Mouse (Mus musculus) liver (tissue): ENCODE data around the gene Yap1.

Experiments used
- DNase-seq: peaks from one replicate; pipeline ENCODE4 v3.0.0-alpha.2; 2020; ENCODE audit warnings: mixed read lengths

Gene Yap1

DNA sequence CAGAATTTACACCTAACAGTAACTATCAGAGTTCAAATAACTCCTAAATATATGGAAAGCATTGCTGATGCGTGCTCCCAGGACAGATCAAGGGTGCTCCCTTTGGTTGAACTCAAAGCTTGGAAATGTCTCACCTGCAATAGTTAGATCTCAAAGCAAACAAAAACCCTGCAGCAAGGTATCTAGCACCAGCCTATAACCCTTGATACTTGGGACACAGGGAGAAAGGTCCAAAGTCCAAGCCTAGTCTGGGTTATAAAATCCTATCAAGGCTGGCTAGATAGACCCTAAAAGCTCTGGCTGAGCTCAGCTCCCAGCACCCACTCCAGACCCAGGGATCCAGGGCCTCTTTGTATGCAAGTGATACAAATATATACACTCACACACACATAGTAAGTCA is 36.4 kb downstream of the Yap1 start:
- DNase-seq = no peak

DNA sequence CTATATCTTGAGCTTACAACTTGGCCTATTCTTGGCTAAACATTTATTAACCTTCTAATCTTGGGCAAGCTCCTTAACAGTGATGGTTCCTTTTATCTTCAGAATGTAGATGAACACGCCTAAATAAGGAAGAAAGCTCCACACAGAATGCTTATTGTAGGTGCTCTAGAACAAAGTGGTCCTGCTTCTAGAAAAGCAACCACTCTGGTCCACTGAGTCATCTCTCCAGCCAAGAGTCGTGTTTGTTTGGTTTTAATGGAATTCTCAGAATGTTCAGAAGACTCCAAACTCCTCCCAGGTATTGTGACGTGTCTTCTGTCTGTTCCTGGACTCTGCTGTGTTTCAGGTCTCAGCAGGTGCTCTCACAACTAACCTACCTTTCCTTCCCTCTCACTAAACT is 38.8 kb downstream of the Yap1 start:
- DNase-seq = no peak

DNA sequence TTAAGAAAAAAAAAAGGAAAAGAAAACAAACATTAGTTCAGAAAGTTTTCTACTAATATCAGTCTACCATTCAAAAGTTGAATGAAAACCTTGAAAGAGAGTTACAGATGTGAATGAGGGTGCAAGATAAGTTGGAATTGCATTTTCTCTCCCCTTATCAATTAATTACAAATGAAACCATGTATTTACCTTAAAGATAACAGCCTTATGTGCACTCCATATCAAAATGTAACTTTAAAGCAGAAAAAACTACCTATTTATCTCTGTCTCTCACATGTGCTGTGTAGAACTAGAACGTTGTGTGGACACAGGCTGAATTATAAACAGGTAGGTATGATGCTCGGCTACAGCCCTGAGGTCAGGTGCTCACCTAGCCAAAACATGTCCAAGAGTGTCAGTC is 40.5 kb downstream of the Yap1 start:
- no peak for DNase-seq

DNA sequence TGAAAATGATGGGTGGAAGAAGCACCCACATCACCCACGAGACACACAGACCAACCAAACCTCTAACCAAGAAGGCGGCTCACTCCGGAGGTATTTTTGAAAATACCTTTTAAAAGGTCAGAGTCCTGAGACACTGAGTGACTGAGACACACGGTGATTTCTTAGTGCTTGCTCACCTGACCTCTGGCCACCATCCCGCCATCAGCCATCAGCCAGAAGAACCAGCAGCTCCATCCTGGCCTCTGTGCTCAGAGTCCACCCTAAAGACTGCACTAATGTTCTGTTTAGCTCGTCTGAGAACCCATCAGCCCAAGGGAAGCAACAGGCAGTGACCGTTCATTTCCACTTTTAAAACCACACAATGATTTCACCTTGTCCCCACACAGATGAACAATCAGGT is 41.5 kb downstream of the Yap1 start:
- no peak for DNase-seq

GRCm38 (mm10) chr9:7961366-7962160 is 42.8 kb downstream of the Yap1 start:
- no peak for DNase-seq

- peak; percentile 23 for DNase-seq
Measured at GRCm38 (mm10) chr9:7960382-7960781, 44.0 kb downstream of the Yap1 start.

DNA sequence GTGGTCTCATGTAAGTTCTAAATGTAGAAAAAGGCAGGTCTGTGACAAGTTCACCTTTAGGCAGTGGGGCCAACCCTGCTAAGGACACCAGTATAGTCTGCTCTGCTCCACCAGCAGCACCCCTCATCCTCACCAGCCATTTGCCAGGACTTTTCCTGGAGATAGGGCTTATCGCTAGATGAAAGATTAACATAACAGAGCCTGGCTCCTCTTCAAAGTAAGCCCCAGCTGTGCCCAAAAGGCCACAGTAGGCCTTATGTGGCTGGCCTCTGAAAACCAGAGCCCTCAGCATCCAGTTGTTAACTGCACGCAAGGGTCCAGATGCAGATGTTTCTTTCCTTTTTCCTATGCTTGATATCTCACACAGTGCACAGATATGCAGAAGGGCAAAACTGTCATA is 45.1 kb downstream of the Yap1 start:
- DNase-seq = no peak

DNA sequence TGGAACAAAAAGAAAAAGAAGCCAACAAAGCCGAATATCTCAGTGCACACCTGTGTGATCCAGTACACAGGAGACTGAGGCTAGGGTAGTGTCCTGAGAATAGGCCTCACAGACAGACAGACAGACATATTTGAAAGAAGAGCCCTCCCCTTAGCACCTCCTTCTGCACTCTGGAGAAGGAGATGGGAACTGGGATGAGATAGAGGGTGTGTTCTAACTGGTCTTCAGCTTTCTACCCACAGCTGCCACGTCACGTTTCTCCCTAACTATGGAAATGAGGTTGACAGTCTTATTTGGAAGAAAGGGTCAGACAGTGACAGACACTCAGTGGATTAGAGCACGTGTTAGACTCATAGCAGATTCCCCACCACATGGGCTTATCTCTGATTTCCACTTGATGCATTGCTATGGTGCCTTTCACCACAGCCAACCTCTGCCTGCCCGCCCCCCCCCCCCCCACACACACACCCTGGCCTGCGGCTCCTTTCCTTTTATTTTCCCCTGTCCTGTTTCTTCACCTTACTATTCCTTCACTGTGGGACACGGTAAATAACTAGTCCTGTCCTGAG is 46.3 kb downstream of the Yap1 start:
- no peak for DNase-seq

DNA sequence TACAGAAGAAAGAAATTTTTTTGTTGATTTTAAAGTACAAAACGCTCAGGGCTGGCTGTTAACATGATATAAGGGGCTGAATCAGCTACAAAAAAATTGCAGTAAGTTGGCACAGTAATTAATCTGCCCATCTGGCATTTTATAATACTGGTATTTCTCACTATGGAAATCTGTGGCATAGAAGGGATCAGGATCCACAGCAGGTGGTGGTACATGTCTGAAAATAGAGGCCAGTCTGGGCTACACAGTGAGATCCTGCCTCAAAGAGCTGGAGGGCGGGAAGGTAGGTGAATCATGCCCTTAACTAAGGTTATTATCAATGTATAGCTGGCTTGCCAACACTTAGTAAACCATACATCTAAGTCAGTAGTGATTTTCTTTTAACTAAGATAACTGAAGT is 47.0 kb downstream of the Yap1 start:
- no peak for DNase-seq

- DNase-seq = no peak
Measured at GRCm38 (mm10) chr9:7956400-7956799, 48.0 kb downstream of the Yap1 start.

- no peak for DNase-seq
Measured at GRCm38 (mm10) chr9:7952886-7953285, 51.5 kb downstream of the Yap1 start.

GRCm38 (mm10) chr9:7950211-7950644 is 54.2 kb downstream of the Yap1 start:
- DNase-seq = no peak

- DNase-seq = no peak
Measured at GRCm38 (mm10) chr9:7947946-7948345, 56.5 kb downstream of the Yap1 start.

GRCm38 (mm10) chr9:7943796-7944462 is 60.5 kb downstream of the Yap1 start:
- no peak for DNase-seq

GRCm38 (mm10) chr9:7942701-7943100 is 61.7 kb downstream of the Yap1 start:
- no peak for DNase-seq

DNA sequence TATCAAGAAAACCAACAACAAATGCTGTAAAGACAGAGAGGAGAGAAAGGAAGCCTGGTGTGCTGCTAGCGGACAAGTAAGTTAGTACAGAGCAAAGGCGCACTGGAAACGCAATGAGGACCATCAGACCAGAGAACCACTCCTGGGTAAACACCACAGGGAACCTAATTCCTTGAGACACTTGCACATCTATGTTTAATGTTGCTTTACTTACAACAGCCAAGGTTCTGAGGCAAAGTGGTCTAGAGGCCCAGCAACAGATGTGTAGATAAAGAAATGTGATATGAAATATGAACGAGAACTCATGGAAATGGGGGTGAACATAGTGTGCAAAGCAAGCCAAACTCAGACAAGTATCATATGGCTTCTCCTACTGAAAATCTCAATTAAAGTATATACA is 64.3 kb downstream of the Yap1 start:
- no peak for DNase-seq

GRCm38 (mm10) chr9:7934419-7934818 is 70.0 kb downstream of the Yap1 start:
- DNase-seq = no peak

- no peak for DNase-seq
Measured at GRCm38 (mm10) chr9:7929552-7929951, 74.8 kb downstream of the Yap1 start.

- no peak for DNase-seq
Measured at GRCm38 (mm10) chr9:7928866-7929265, 75.5 kb downstream of the Yap1 start.

- DNase-seq = no peak
Measured at GRCm38 (mm10) chr9:7928207-7928793, 76.1 kb downstream of the Yap1 start.

- DNase-seq = no peak
Measured at GRCm38 (mm10) chr9:7914925-7915324, 89.5 kb downstream of the Yap1 start.

DNA sequence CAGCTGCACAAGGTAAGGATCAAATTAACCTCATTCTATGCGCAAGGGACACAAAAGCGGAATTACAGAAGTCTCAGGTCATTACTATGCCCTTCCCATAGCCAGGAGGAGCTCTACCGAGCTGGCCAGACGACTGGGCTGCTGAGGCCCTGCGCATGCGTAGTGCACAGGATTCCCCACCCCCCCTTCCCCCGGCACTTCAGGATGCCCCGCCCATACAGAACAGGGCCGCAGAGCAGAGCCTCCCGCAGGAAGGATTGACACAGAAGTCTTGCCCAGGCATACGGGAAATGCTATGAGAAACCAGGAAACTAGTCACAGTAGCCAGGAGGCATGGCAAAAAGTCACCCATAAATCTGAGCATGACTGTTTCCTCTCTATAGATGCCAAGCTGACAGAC is 89.9 kb downstream of the Yap1 start:
- peak; percentile 81 for DNase-seq

DNA sequence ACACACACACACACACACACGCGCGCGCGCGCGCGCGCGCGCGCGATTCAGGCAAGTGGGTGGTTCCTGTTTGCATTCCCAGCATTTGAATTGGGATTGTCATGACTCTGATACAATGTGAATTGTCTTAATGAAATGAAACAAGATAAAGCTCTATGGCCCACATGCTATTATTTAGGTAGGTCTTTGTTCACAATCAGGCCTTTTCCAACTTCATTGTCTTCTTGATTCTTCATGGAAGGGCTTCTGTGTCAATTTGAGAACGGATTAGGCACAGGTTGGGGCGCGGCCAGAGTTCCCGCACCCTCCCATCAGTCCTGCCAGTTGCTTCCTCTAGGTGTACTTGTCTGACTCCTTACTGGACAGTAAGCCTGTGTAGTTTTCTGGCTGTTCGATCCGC is 90.4 kb downstream of the Yap1 start:
- DNase-seq = no peak
